Comparison of ENCODE assay signal across 9 mouse cellular contexts in genomic region chr4:86612289-86612620, GRCm38 (mm10). TPM values are rescaled to one million over a fixed set of nuclear protein-coding genes. Genes with fewer than 3 reads are reported as not detected.
A peak's percentile ranks its signal among the peaks of the same experiment; 100 is the strongest.
DNase-seq lines count a peak whose midpoint lies in the region; ATAC-seq and TF ChIP-seq lines count a peak whose summit lies in the region.
"Had no signal": no experiment of that assay in that cellular context is flagged by ENCODE, and none has a peak within 500 bp of the region (broad histone marks: within the 10 kb centered on the region; RNA-seq: fewer than 3 reads in every experiment).

No protein-coding gene starts in this region.

- H3K36me3 ChIP-seq in lung, embryonic 15.5 days, result no peaks in the 10 kb centered on the region
- no peaks in the 10 kb centered on the region for H3K36me3 ChIP-seq in limb, embryonic 11.5 days (ENCODE audit: control insufficient read depth, insufficient read depth, low read length)
- no peaks in the 10 kb centered on the region for H3K36me3 ChIP-seq in small intestine, adult 2 months (ENCODE audit: control insufficient read depth, insufficient read depth, low read length)

- no peaks in the 10 kb centered on the region for H3K9me3 ChIP-seq in lung, embryonic 15.5 days
- H3K9me3 ChIP-seq in limb, embryonic 11.5 days (ENCODE audit: control insufficient read depth, low read length), result no peaks in the 10 kb centered on the region

- H3K4me2 ChIP-seq in lung, embryonic 15.5 days, result peak overlapping the region; percentile 75
- peak overlapping the region; percentile 37 for H3K4me2 ChIP-seq in limb, embryonic 11.5 days (ENCODE audit: low read depth, severe bottlenecking)

- H3K4me3 ChIP-seq in lung, embryonic 15.5 days, result peak overlapping the region; percentile 88
- peak overlapping the region; percentile 33 for H3K4me3 ChIP-seq in embryonic fibroblast, embryonic 13.5 days (ENCODE audit: insufficient read depth, low read length)
- peak overlapping the region; percentile 94 for H3K4me3 ChIP-seq in limb, embryonic 11.5 days (ENCODE audit: low read depth, low read length)
- H3K4me3 ChIP-seq in small intestine, adult 2 months (ENCODE audit: low read depth, low read length), result 0 out of 2 replicates have a peak overlapping the region, but pooled peaks have one; percentile 7

- H3K27ac ChIP-seq in lung, embryonic 15.5 days, result peak overlapping the region; percentile 29; the same call in 1 of the 2 replicates
- peak overlapping the region; percentile 38; the same call in 1 of the 2 replicates for H3K27ac ChIP-seq in embryonic fibroblast, embryonic 13.5 days (ENCODE audit: insufficient read depth, low read length)
- no peak overlapping the region for H3K27ac ChIP-seq in limb, embryonic 11.5 days (replicated peaks; ENCODE audit: low read depth, low read length)
- H3K27ac ChIP-seq in small intestine, adult 2 months (ENCODE audit: insufficient read depth, low read depth, low read length), result peak overlapping the region; percentile 69

- no peak for DNase-seq in lung, adult 18-20 months
- no peak for DNase-seq in limb, embryonic 11.5 days (ENCODE audit: low spot score)
- no peak for DNase-seq in embryo, embryonic 9.5 days (ENCODE audit: extremely low spot score)
- DNase-seq in layer of hippocampus, postnatal 10 days (ENCODE audit: low spot score in 2 of 2), result no peak
- no peak for DNase-seq in layer of hippocampus, postnatal 14 days (ENCODE audit: low spot score in 2 of 2)

- no peaks in the 10 kb centered on the region for H3K27me3 ChIP-seq in lung, embryonic 15.5 days
- H3K27me3 ChIP-seq in limb, embryonic 11.5 days (ENCODE audit: control insufficient read depth, insufficient read depth, low read length), result no peaks in the 10 kb centered on the region
- no peaks in the 10 kb centered on the region for H3K27me3 ChIP-seq in small intestine, adult 2 months (ENCODE audit: control insufficient read depth, insufficient read depth, low read length)

- ATAC-seq in lung, embryonic 15.5 days (ENCODE audit: borderline replicate concordance, extremely low read depth, low FRiP score, low TSS enrichment), result no peak
- ATAC-seq in limb, embryonic 11.5 days (ENCODE audit: insufficient number of reproducible peaks, low FRiP score, low TSS enrichment, low read depth), result no peak; the same call in 1 of the 2 replicates

- peaks cover 5% of the 10 kb centered on the region for H3K4me1 ChIP-seq in lung, embryonic 15.5 days
- no peaks in the 10 kb centered on the region for H3K4me1 ChIP-seq in embryonic fibroblast, embryonic 13.5 days (ENCODE audit: control insufficient read depth, insufficient read depth, low read length)
- H3K4me1 ChIP-seq in limb, embryonic 11.5 days (ENCODE audit: control insufficient read depth, insufficient read depth, low read length), result no peaks in the 10 kb centered on the region; the same call in 1 of the 2 replicates
- peaks cover 2% of the 10 kb centered on the region; the same call in 1 of the 2 replicates for H3K4me1 ChIP-seq in small intestine, adult 2 months (ENCODE audit: control insufficient read depth, insufficient read depth, insufficient read length, low read length)

- TF ChIP-seq CTCF in embryonic fibroblast, embryonic 13.5 days (IDR thresholded peaks at IDR 0.05; ENCODE audit: borderline replicate concordance, insufficient read depth, low read length), result no peak
- TF ChIP-seq CTCF in small intestine, adult 2 months (IDR thresholded peaks at IDR 0.05; ENCODE audit: extremely low read depth, insufficient read length, insufficient replicate concordance, low read depth, low read length), result no peak

- no peak for TF ChIP-seq POLR2A in embryonic fibroblast, embryonic 13.5 days (IDR thresholded peaks at IDR 0.05; ENCODE audit: low read depth, low read length)
- no peak for TF ChIP-seq POLR2A in small intestine, adult 2 months (IDR thresholded peaks at IDR 0.05; ENCODE audit: low read depth, low read length)

- WGBS in lung, embryonic 15.5 days, result 22% methylated on average over 8 of the region's 8 CpGs
- 39% methylated on average over 8 of the region's 8 CpGs for WGBS in limb, embryonic 11.5 days
- WGBS in small intestine, adult 2 months, result 29% methylated on average over 8 of the region's 8 CpGs

- peak overlapping the region; percentile 37 for H3K9ac ChIP-seq in lung, embryonic 15.5 days
- peak overlapping the region; percentile 27; the same call in 1 of the 2 replicates for H3K9ac ChIP-seq in limb, embryonic 11.5 days (ENCODE audit: low read length)

RNA-seq across cellular contexts. Expression of gene Haus6, which starts 0.4 kb away (rescaled TPM):
- 21.4 and 21.5 TPM in 2 replicates for polyA plus RNA-seq in lung, embryonic 15.5 days (2015; fragmentation: Nextera tagmentation; extraction: Ambion mirVana)
- polyA plus RNA-seq in embryonic fibroblast, embryonic 13.5 days (2011; ENCODE audit: insufficient read length, low read depth, missing spikeins), result 16.4 and 18.7 TPM in 2 replicates
- 30.7 and 34.1 TPM in 2 replicates for polyA plus RNA-seq in limb, embryonic 11.5 days (2014; fragmentation: Nextera tagmentation; extraction: Ambion mirVana)
- polyA plus RNA-seq in small intestine, adult 2 months (2012; rRNA removed), result 1.3 and 3.4 TPM in 2 replicates
- 1 to 10 TPM; 7.3 to 8.5 TPM for total RNA-seq in layer of hippocampus, postnatal 10 days (2021)
- total RNA-seq in layer of hippocampus, postnatal 14 days (2021), result 1 to 10 TPM; 7.3 to 8.2 TPM

RNA-seq across cellular contexts. Expression of gene Rraga, which starts 36.8 kb away (rescaled TPM):
- polyA plus RNA-seq in lung, embryonic 15.5 days (2015; fragmentation: Nextera tagmentation; extraction: Ambion mirVana), result 71.7 and 77.5 TPM in 2 replicates
- 148 and 161 TPM in 2 replicates for polyA plus RNA-seq in embryonic fibroblast, embryonic 13.5 days (2011; ENCODE audit: insufficient read length, low read depth, missing spikeins)
- 85.0 and 102 TPM in 2 replicates for polyA plus RNA-seq in limb, embryonic 11.5 days (2014; fragmentation: Nextera tagmentation; extraction: Ambion mirVana)
- 13.2 and 22.1 TPM in 2 replicates for polyA plus RNA-seq in small intestine, adult 2 months (2012; rRNA removed)
- total RNA-seq in layer of hippocampus, postnatal 10 days (2021), result 100 to 1,000 TPM; 133 to 156 TPM
- 100 to 1,000 TPM; 144 to 148 TPM for total RNA-seq in layer of hippocampus, postnatal 14 days (2021)

RNA-seq across cellular contexts. Expression of gene Saxo1, which starts 54.1 kb away (rescaled TPM):
- not detected in 2 replicates for polyA plus RNA-seq in lung, embryonic 15.5 days (2015; fragmentation: Nextera tagmentation; extraction: Ambion mirVana)
- not detected in 2 replicates for polyA plus RNA-seq in embryonic fibroblast, embryonic 13.5 days (2011; ENCODE audit: insufficient read length, low read depth, missing spikeins)
- 0.18 and 0.36 TPM in 2 replicates for polyA plus RNA-seq in limb, embryonic 11.5 days (2014; fragmentation: Nextera tagmentation; extraction: Ambion mirVana)
- polyA plus RNA-seq in small intestine, adult 2 months (2012; rRNA removed), result not detected in 2 replicates
- not detected for total RNA-seq in layer of hippocampus, postnatal 10 days (2021)
- not detected for total RNA-seq in layer of hippocampus, postnatal 14 days (2021)
- total RNA-seq: adrenal gland, adult 8-10 months had no signal

RNA-seq across cellular contexts. Expression of gene Plin2, which starts 57.6 kb away (rescaled TPM):
- polyA plus RNA-seq in lung, embryonic 15.5 days (2015; fragmentation: Nextera tagmentation; extraction: Ambion mirVana), result 124 and 134 TPM in 2 replicates
- polyA plus RNA-seq in embryonic fibroblast, embryonic 13.5 days (2011; ENCODE audit: insufficient read length, low read depth, missing spikeins), result 75.0 and 93.7 TPM in 2 replicates
- polyA plus RNA-seq in limb, embryonic 11.5 days (2014; fragmentation: Nextera tagmentation; extraction: Ambion mirVana), result 80.0 and 83.8 TPM in 2 replicates
- 41.0 and 119 TPM in 2 replicates for polyA plus RNA-seq in small intestine, adult 2 months (2012; rRNA removed)
- total RNA-seq in layer of hippocampus, postnatal 10 days (2021), result 10 to 100 TPM; 17.3 to 18.0 TPM
- 10 to 100 TPM; 12.3 to 15.9 TPM for total RNA-seq in layer of hippocampus, postnatal 14 days (2021)

Comparison
In these comparisons a context has a peak if more than half of its experiments do, and no peak if none do; other contexts are left out.
1. H3K4me3 ChIP-seq: peak in every context shown above with its lines; median percentile 94 in limb, embryonic 11.5 days; 88 in lung, embryonic 15.5 days; 33 in embryonic fibroblast, embryonic 13.5 days; 7 in small intestine, adult 2 months.